Mouse (Mus musculus) midbrain, postnatal 0 days (tissue): ENCODE measurements around the gene Tkfc. TPM values are rescaled to one million over a fixed set of nuclear protein-coding genes. Genes with fewer than 3 reads are reported as not detected.
A peak's percentile ranks its signal among the peaks of the same experiment; 100 is the strongest.

Experiments
- ATAC-seq: fragments of 200-750 bp; cut with Nextera tagmentation; 2 replicates; pipeline ENCODE4 v1.8.0; 2017; ENCODE audit warnings: moderate number of reproducible peaks, mild to moderate bottlenecking, moderate TSS enrichment, moderate library complexity; ENCODE audit not compliant: low FRiP score
- DNase-seq: peaks from one replicate; pipeline ENCODE4 v3.0.0-alpha.2; 2015; ENCODE audit warnings: low spot score
- H3K27ac ChIP-seq: fragments of 300-500 bp; sonication (generic); 2 replicates; pipeline ENCODE4 v1.5.1; 2014; ENCODE audit warnings: low read depth, mild to moderate bottlenecking, low read length, mixed read lengths
- H3K27me3 ChIP-seq: fragments of 300-500 bp; sonication (generic); 2 replicates; pipeline ENCODE4 v1.6.1; 2014; ENCODE audit warnings: low read length, control low read depth, mixed read lengths; ENCODE audit not compliant: insufficient read depth
- H3K36me3 ChIP-seq: fragments of 300-500 bp; sonication (generic); 2 replicates; pipeline ENCODE4 v1.6.1; 2014; ENCODE audit warnings: low read length, control low read depth, mixed read lengths; ENCODE audit not compliant: insufficient read depth
- H3K4me1 ChIP-seq: fragments of 300-500 bp; sonication (generic); 2 replicates; pipeline ENCODE4 v1.6.1; 2014; ENCODE audit warnings: mild to moderate bottlenecking, control low read depth, antibody characterized with exemption, low read length, mixed read lengths; ENCODE audit not compliant: insufficient read depth
- H3K4me2 ChIP-seq: fragments of 300-500 bp; sonication (generic); 2 replicates; pipeline ENCODE4 v1.6.1; 2014; ENCODE audit warnings: low read depth, mild to moderate bottlenecking, low read length, mixed read lengths; ENCODE audit not compliant: poor library complexity, severe bottlenecking
- H3K4me3 ChIP-seq: fragments of 300-500 bp; sonication (generic); 2 replicates; pipeline ENCODE4 v1.5.1; 2014; ENCODE audit warnings: low read depth, mild to moderate bottlenecking, low read length, moderate library complexity
- H3K9ac ChIP-seq: fragments of 300-500 bp; sonication (generic); replicated peaks from 2 replicates; pipeline ENCODE4 v1.6.1; 2014; ENCODE audit warnings: mild to moderate bottlenecking, low read length, moderate library complexity, mixed read lengths; ENCODE audit not compliant: poor library complexity, severe bottlenecking
- H3K9me3 ChIP-seq: fragments of 300-500 bp; sonication (generic); 2 replicates; pipeline ENCODE4 v1.6.1; 2016; ENCODE audit warnings: low read length, control low read depth
- CTCF ChIP-seq: IDR thresholded peaks from 2 replicates; pipeline ENCODE4 v1.5.1; 2016; ENCODE audit warnings: antibody characterized with exemption, mild to moderate bottlenecking
- WGBS: fragments of 180-500 bp; shearing (Covaris S2); extraction: QIAGEN DNeasy Blood & Tissue Kit; methylation state at CpG from one replicate; pipeline ENCODE4 v1.1.7; 2014; 5-methylcytosine and 5-hydroxymethylcytosine counted together
- polyA plus RNA-seq: library from polyadenylated mRNA; unstranded; fragments of >200 nt; fragmentation: Nextera tagmentation; extraction: Ambion mirVana; gene quantifications from 2 replicates; pipeline ENCODE4 v1.2.1, GENCODE M21; 2015
- total RNA-seq: library from RNA; depleted of rRNA; stranded (reverse); fragments of >200 nt; gene quantifications from 2 replicates; pipeline ENCODE4 v1.2.3, GENCODE M21; 2014

Gene Tkfc
- total and polyA plus RNA-seq, 2 experiments from 2014 or later: 11.1 to 19.5 TPM

- 3% methylated on average over 21 of the region's 21 CpGs for WGBS
- H3K9ac ChIP-seq: peak overlapping the region; percentile 51
- peak overlapping the region; percentile 55; the same call in 1 of the 2 replicates for H3K27ac ChIP-seq
- H3K36me3 ChIP-seq: peaks cover 4% of the 10 kb centered on the region
- no peaks in the 10 kb centered on the region for H3K4me1 ChIP-seq
- peak overlapping the region; percentile 93 for H3K4me2 ChIP-seq
- ATAC-seq: peak; percentile 90
- DNase-seq: peak; percentile 55
- H3K4me3 ChIP-seq: peak overlapping the region; percentile 43
- TF ChIP-seq CTCF: no peak
- no peaks in the 10 kb centered on the region for H3K27me3 ChIP-seq
- H3K9me3 ChIP-seq: no peaks in the 10 kb centered on the region
Measured at GRCm38 (mm10) chr19:10634872-10635318, 29.4 kb upstream of the Tkfc start.

GRCm38 (mm10) chr19:10634106-10634871 is 28.8 kb upstream of the Tkfc start, which contains the start of gene Vwce:
TSS of gene Vwce (plus strand) at chr19:10634213.
- peak; percentile 62 for DNase-seq
- H3K9ac ChIP-seq: peak within 1 kb of the TSS; percentile 51
- H3K4me2 ChIP-seq: peak within 1 kb of the TSS; percentile 93
- 2% methylated on average over 32 of the region's 32 CpGs for WGBS
- peak; percentile 57 for TF ChIP-seq CTCF
- H3K36me3 ChIP-seq: peaks cover 10% of the 10 kb centered on the region
- no peaks in the 10 kb centered on the region for H3K9me3 ChIP-seq
- no peaks in the 10 kb centered on the region for H3K27me3 ChIP-seq
- ATAC-seq: peak; percentile 74
- no peaks in the 10 kb centered on the region for H3K4me1 ChIP-seq
- H3K4me3 ChIP-seq: peak within 1 kb of the TSS; percentile 43
- H3K27ac ChIP-seq: peak within 1 kb of the TSS; percentile 55; the same call in 1 of the 2 replicates

GRCm38 (mm10) chr19:10608573-10609240 is 3.3 kb upstream of the Tkfc start:
- H3K4me3 ChIP-seq: no peak overlapping the region
- H3K4me2 ChIP-seq: no peak overlapping the region
- 83% methylated on average over 5 of the region's 5 CpGs for WGBS
- DNase-seq (no peak), ATAC-seq (no peak)
- H3K9me3 ChIP-seq: no peaks in the 10 kb centered on the region
- no peaks in the 10 kb centered on the region for H3K27me3 ChIP-seq
- TF ChIP-seq CTCF: no peak
- H3K9ac ChIP-seq: no peak overlapping the region
- peaks cover 62% of the 10 kb centered on the region for H3K36me3 ChIP-seq
- H3K4me1 ChIP-seq: peaks cover 14% of the 10 kb centered on the region
- no peak overlapping the region for H3K27ac ChIP-seq

DNA sequence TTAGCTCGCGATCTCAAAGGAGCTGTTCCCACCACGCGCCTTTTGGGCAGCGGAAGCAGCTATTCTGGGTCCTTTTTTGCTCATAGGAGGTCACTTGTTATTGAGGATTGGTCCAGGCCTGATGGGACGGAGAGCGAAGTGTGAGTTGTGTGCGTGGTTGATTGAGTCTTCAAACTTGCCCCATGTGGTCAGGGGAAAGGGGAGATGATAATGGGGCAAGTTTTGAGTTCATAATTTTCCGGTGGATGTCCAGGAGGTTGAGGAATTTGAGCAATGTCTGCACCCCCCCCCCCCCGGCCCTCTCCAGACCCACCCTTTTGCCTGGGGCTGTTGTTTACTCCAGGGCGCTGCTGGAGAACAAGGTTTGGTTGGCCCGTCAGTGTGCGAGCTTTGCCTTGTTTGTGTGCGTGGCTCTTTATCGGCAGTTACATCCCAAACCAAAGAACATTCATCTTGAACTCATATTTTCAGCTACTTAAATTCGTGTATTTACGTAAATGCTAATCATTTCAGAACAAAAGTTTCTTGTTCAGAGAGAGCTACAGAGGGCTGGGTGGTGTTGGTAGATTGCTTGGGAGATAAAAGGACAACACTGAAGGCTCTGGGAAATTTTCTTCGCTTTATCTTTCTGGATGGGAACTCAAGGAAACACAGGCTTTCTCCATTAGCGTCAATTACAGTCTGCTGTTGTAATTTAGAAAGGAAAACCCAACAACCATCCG is 608 bp upstream of the Tkfc start:
- peaks cover 14% of the 10 kb centered on the region for H3K4me1 ChIP-seq
- H3K9ac ChIP-seq: peak overlapping the region; percentile 81
- H3K36me3 ChIP-seq: peaks cover 36% of the 10 kb centered on the region
- H3K4me3 ChIP-seq: peak overlapping the region; percentile 80
- H3K4me2 ChIP-seq: peak overlapping the region; percentile 86
- H3K9me3 ChIP-seq: no peaks in the 10 kb centered on the region
- DNase-seq (no peak), ATAC-seq (peak; percentile 4; the same call in 1 of the 2 replicates)
- no peaks in the 10 kb centered on the region for H3K27me3 ChIP-seq
- 7% methylated on average over 20 of the region's 20 CpGs for WGBS
- TF ChIP-seq CTCF: no peak
- H3K27ac ChIP-seq: peak overlapping the region; percentile 94

DNA sequence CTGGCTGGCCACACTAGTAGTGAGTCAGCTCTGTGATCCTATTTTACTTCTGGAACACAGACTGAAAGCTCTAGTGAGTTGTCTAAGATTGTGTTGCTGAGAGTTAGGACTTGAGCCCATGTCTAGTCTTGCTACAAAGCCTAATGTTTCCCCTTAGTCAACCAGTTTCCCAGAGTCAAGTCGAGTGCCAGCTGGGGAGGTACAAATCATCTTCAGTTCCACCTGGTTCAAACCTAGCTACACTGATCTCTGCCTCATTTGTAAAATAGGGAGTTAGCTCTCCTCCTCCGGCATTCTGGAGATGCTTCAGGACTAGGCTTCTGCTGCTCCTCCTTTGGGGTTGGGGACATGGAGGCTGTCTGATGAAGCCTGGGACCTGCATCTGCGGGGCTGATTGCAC is 920 bp downstream of the Tkfc start:
- DNase-seq (no peak), ATAC-seq (no peak)
- peaks cover 14% of the 10 kb centered on the region for H3K4me1 ChIP-seq
- H3K4me2 ChIP-seq: peak overlapping the region; percentile 86
- H3K27ac ChIP-seq: peak overlapping the region; percentile 94
- H3K4me3 ChIP-seq: peak overlapping the region; percentile 80
- H3K9me3 ChIP-seq: no peaks in the 10 kb centered on the region
- H3K27me3 ChIP-seq: no peaks in the 10 kb centered on the region
- 55% methylated on average over 3 of the region's 3 CpGs for WGBS
- peaks cover 23% of the 10 kb centered on the region for H3K36me3 ChIP-seq
- no peak for TF ChIP-seq CTCF
- H3K9ac ChIP-seq: peak overlapping the region; percentile 81
